Mouse (Mus musculus): ENCODE data around the gene Tnfrsf21. TPM values are rescaled to one million over a fixed set of nuclear protein-coding genes. Genes with fewer than 3 reads are reported as not detected.

Tnfrsf21 gene
- polyA plus RNA-seq, 1 experiment from 2014 or later: 83.0 TPM

- no peak overlapping the region for H3K9ac ChIP-seq (ENCODE audit: low read depth, low read length)
- H3K4me2 ChIP-seq (ENCODE audit: low read length): no peak overlapping the region
- WGBS: 92% methylated on average over 6 of the region's 6 CpGs
- no peaks in the 10 kb centered on the region for H3K27me3 ChIP-seq (replicated peaks; ENCODE audit: control insufficient read depth, insufficient read depth, low read length)
- H3K36me3 ChIP-seq (ENCODE audit: control insufficient read depth, insufficient read depth, low read length): peaks cover 40% of the 10 kb centered on the region
- ATAC-seq: no peak
- no peak overlapping the region for H3K4me3 ChIP-seq (ENCODE audit: low read length)
- no peaks in the 10 kb centered on the region for H3K9me3 ChIP-seq (ENCODE audit: control insufficient read depth, low read length)
- no peak overlapping the region for H3K27ac ChIP-seq (ENCODE audit: low read depth, low read length)
- H3K4me1 ChIP-seq (ENCODE audit: control insufficient read depth, insufficient read depth, low read depth, low read length): no peaks in the 10 kb centered on the region
These were observed 73.1 kb downstream of the Tnfrsf21 start for GRCm38 (mm10) chr17:43089496-43089895.

- H3K4me2 ChIP-seq (ENCODE audit: low read length): no peak overlapping the region
- H3K4me3 ChIP-seq (ENCODE audit: low read length): no peak overlapping the region
- H3K36me3 ChIP-seq (ENCODE audit: control insufficient read depth, insufficient read depth, low read length): peaks cover 30% of the 10 kb centered on the region
- 86% methylated on average over 3 of the region's 3 CpGs for WGBS
- no peaks in the 10 kb centered on the region for H3K4me1 ChIP-seq (ENCODE audit: control insufficient read depth, insufficient read depth, low read depth, low read length)
- no peak for ATAC-seq
- no peak overlapping the region for H3K27ac ChIP-seq (ENCODE audit: low read depth, low read length)
- no peaks in the 10 kb centered on the region for H3K27me3 ChIP-seq (replicated peaks; ENCODE audit: control insufficient read depth, insufficient read depth, low read length)
- no peaks in the 10 kb centered on the region for H3K9me3 ChIP-seq (ENCODE audit: control insufficient read depth, low read length)
- H3K9ac ChIP-seq (ENCODE audit: low read depth, low read length): no peak overlapping the region
These were observed 74.8 kb downstream of the Tnfrsf21 start for GRCm38 (mm10) chr17:43090948-43091724.

GRCm38 (mm10) chr17:43092280-43092995 lies 76.1 kb downstream of the Tnfrsf21 start:
- H3K4me1 ChIP-seq (ENCODE audit: control insufficient read depth, insufficient read depth, low read depth, low read length): no peaks in the 10 kb centered on the region

GRCm38 (mm10) chr17:43094285-43094684 lies 77.9 kb downstream of the Tnfrsf21 start:
- 47% methylated on average over 2 of the region's 2 CpGs for WGBS

More at GRCm38 (mm10) chr17:43092280-43092995, 76.1 kb downstream of the Tnfrsf21 start:
- Histone ChIP-seq H3K27ac (ENCODE audit: low read depth, low read length) (no peak overlapping the region), H3K4me2 (ENCODE audit: low read length) (no peak overlapping the region), H3K9ac (ENCODE audit: low read depth, low read length) (no peak overlapping the region), H3K4me3 (ENCODE audit: low read length) (no peak overlapping the region), H3K9me3 (ENCODE audit: control insufficient read depth, low read length) (no peaks in the 10 kb centered on the region), H3K36me3 (ENCODE audit: control insufficient read depth, insufficient read depth, low read length) (peaks cover 21% of the 10 kb centered on the region), H3K27me3 (replicated peaks; ENCODE audit: control insufficient read depth, insufficient read depth, low read length) (no peaks in the 10 kb centered on the region)
- WGBS: 47% methylated on average over 8 of the region's 8 CpGs
- no peak for ATAC-seq

GRCm38 (mm10) chr17:43097101-43097688 lies 80.8 kb downstream of the Tnfrsf21 start:
- H3K4me3 ChIP-seq (ENCODE audit: low read length): no peak overlapping the region
- H3K9me3 ChIP-seq (ENCODE audit: control insufficient read depth, low read length): no peaks in the 10 kb centered on the region
- H3K4me2 ChIP-seq (ENCODE audit: low read length): no peak overlapping the region
- no peak overlapping the region for H3K27ac ChIP-seq (ENCODE audit: low read depth, low read length)
- 72% methylated on average over 4 of the region's 4 CpGs for WGBS
- H3K4me1 ChIP-seq (ENCODE audit: control insufficient read depth, insufficient read depth, low read depth, low read length): no peaks in the 10 kb centered on the region
- no peaks in the 10 kb centered on the region for H3K27me3 ChIP-seq (replicated peaks; ENCODE audit: control insufficient read depth, insufficient read depth, low read length)
- no peaks in the 10 kb centered on the region for H3K36me3 ChIP-seq (ENCODE audit: control insufficient read depth, insufficient read depth, low read length)
- ATAC-seq: no peak
- no peak overlapping the region for H3K9ac ChIP-seq (ENCODE audit: low read depth, low read length)

More at GRCm38 (mm10) chr17:43094285-43094684, 77.9 kb downstream of the Tnfrsf21 start:
- Histone ChIP-seq H3K36me3 (ENCODE audit: control insufficient read depth, insufficient read depth, low read length) (peaks cover 7% of the 10 kb centered on the region), H3K4me1 (ENCODE audit: control insufficient read depth, insufficient read depth, low read depth, low read length) (no peaks in the 10 kb centered on the region), H3K9me3 (ENCODE audit: control insufficient read depth, low read length) (no peaks in the 10 kb centered on the region), H3K27ac (ENCODE audit: low read depth, low read length) (no peak overlapping the region), H3K4me3 (ENCODE audit: low read length) (no peak overlapping the region), H3K27me3 (replicated peaks; ENCODE audit: control insufficient read depth, insufficient read depth, low read length) (no peaks in the 10 kb centered on the region), H3K4me2 (ENCODE audit: low read length) (no peak overlapping the region), H3K9ac (ENCODE audit: low read depth, low read length) (no peak overlapping the region)
- no peak for ATAC-seq

- no peaks in the 10 kb centered on the region for H3K27me3 ChIP-seq (replicated peaks; ENCODE audit: control insufficient read depth, insufficient read depth, low read length)
- no peaks in the 10 kb centered on the region for H3K9me3 ChIP-seq (ENCODE audit: control insufficient read depth, low read length)
- no peak overlapping the region for H3K4me2 ChIP-seq (ENCODE audit: low read length)
- no peak overlapping the region for H3K4me3 ChIP-seq (ENCODE audit: low read length)
- H3K9ac ChIP-seq (ENCODE audit: low read depth, low read length): no peak overlapping the region
- H3K36me3 ChIP-seq (ENCODE audit: control insufficient read depth, insufficient read depth, low read length): no peaks in the 10 kb centered on the region
- no peak overlapping the region for H3K27ac ChIP-seq (ENCODE audit: low read depth, low read length)
- WGBS: 84% methylated on average over 3 of the region's 3 CpGs
- no peaks in the 10 kb centered on the region for H3K4me1 ChIP-seq (ENCODE audit: control insufficient read depth, insufficient read depth, low read depth, low read length)
- ATAC-seq: no peak
These were observed 89.8 kb downstream of the Tnfrsf21 start for GRCm38 (mm10) chr17:43106108-43106507.

GRCm38 (mm10) chr17:43107338-43107737 lies 91.0 kb downstream of the Tnfrsf21 start:
- Histone ChIP-seq H3K4me3 (ENCODE audit: low read length) (no peak overlapping the region), H3K4me2 (ENCODE audit: low read length) (no peak overlapping the region), H3K36me3 (ENCODE audit: control insufficient read depth, insufficient read depth, low read length) (no peaks in the 10 kb centered on the region), H3K4me1 (ENCODE audit: control insufficient read depth, insufficient read depth, low read depth, low read length) (no peaks in the 10 kb centered on the region), H3K9ac (ENCODE audit: low read depth, low read length) (no peak overlapping the region), H3K9me3 (ENCODE audit: control insufficient read depth, low read length) (no peaks in the 10 kb centered on the region), H3K27me3 (replicated peaks; ENCODE audit: control insufficient read depth, insufficient read depth, low read length) (no peaks in the 10 kb centered on the region), H3K27ac (ENCODE audit: low read depth, low read length) (no peak overlapping the region)
- WGBS: 90% methylated on average over 5 of the region's 5 CpGs
- ATAC-seq: no peak

GRCm38 (mm10) chr17:43109501-43109900 lies 93.1 kb downstream of the Tnfrsf21 start:
- 86% methylated on average over 4 of the region's 4 CpGs for WGBS
- Histone ChIP-seq H3K27ac (ENCODE audit: low read depth, low read length) (no peak overlapping the region), H3K27me3 (replicated peaks; ENCODE audit: control insufficient read depth, insufficient read depth, low read length) (no peaks in the 10 kb centered on the region), H3K4me2 (ENCODE audit: low read length) (no peak overlapping the region), H3K9me3 (ENCODE audit: control insufficient read depth, low read length) (no peaks in the 10 kb centered on the region), H3K9ac (ENCODE audit: low read depth, low read length) (no peak overlapping the region), H3K4me1 (ENCODE audit: control insufficient read depth, insufficient read depth, low read depth, low read length) (peaks cover 4% of the 10 kb centered on the region; the same call in 1 of the 2 replicates), H3K4me3 (ENCODE audit: low read length) (no peak overlapping the region), H3K36me3 (ENCODE audit: control insufficient read depth, insufficient read depth, low read length) (no peaks in the 10 kb centered on the region)
- no peak for ATAC-seq

Measured in hindbrain, embryonic 16.5 days (tissue).